Mouse (Mus musculus) neural tube, embryonic 14.5 days (tissue): ENCODE results near the gene H2-D1. TPM values are rescaled to one million over a fixed set of nuclear protein-coding genes. Genes with fewer than 3 reads are reported as not detected.
"Not testable (repeated sequence)": the region's sequence is repeated elsewhere in the genome, so short reads cannot be mapped to it uniquely, and the experiment has no call there.

Source experiments
- ATAC-seq: fragments of 200-750 bp; cut with Nextera tagmentation; 2 replicates; pipeline ENCODE4 v1.8.0; 2017; ENCODE audit warnings: low read depth, mild to moderate bottlenecking, moderate TSS enrichment, moderate library complexity
- H3K27ac ChIP-seq: fragments of 300-500 bp; sonication (generic); 2 replicates; pipeline ENCODE4 v1.5.1; 2014; ENCODE audit warnings: low read depth, mild to moderate bottlenecking, control low read depth, low read length, moderate library complexity, mixed read lengths
- H3K27me3 ChIP-seq: fragments of 300-500 bp; sonication (generic); 2 replicates; pipeline ENCODE4 v1.6.1; 2014; ENCODE audit warnings: low read length; ENCODE audit not compliant: control insufficient read depth, insufficient read depth
- H3K36me3 ChIP-seq: fragments of 300-500 bp; sonication (generic); 2 replicates; pipeline ENCODE4 v1.6.1; 2014; ENCODE audit warnings: low read length, mixed read lengths; ENCODE audit not compliant: control insufficient read depth, insufficient read depth
- H3K4me1 ChIP-seq: fragments of 300-500 bp; sonication (generic); 2 replicates; pipeline ENCODE4 v1.6.1; 2014; ENCODE audit warnings: low read length; ENCODE audit not compliant: control insufficient read depth, insufficient read depth
- H3K4me2 ChIP-seq: fragments of 300-500 bp; sonication (generic); 2 replicates; pipeline ENCODE4 v1.6.1; 2014; ENCODE audit warnings: mild to moderate bottlenecking, low read depth, low read length, control low read depth
- H3K4me3 ChIP-seq: fragments of 300-500 bp; sonication (generic); 2 replicates; pipeline ENCODE4 v1.5.1; 2014; ENCODE audit warnings: low read depth, low read length, control low read depth, mixed read lengths
- H3K9ac ChIP-seq: fragments of 300-500 bp; sonication (generic); replicated peaks from 2 replicates; pipeline ENCODE4 v1.6.1; 2014; ENCODE audit warnings: low read depth, mild to moderate bottlenecking, control low read depth, low read length, mixed read lengths
- H3K9me3 ChIP-seq: fragments of 300-500 bp; sonication (generic); 2 replicates; pipeline ENCODE4 v1.6.1; 2016; ENCODE audit warnings: low read length; ENCODE audit not compliant: control insufficient read depth
- WGBS: fragments of 180-500 bp; shearing (Covaris S2); extraction: QIAGEN DNeasy Blood & Tissue Kit; methylation state at CpG from one replicate; pipeline ENCODE4 v1.1.7; 2014; 5-methylcytosine and 5-hydroxymethylcytosine counted together
- polyA plus RNA-seq: library from polyadenylated mRNA; unstranded; fragments of >200 nt; fragmentation: Nextera tagmentation; extraction: Ambion mirVana; gene quantifications from 2 replicates; pipeline ENCODE4 v1.2.1, GENCODE M21; 2014

Gene H2-D1
- polyA plus RNA-seq, 1 experiment from 2014 or later, result 111 TPM

DNA sequence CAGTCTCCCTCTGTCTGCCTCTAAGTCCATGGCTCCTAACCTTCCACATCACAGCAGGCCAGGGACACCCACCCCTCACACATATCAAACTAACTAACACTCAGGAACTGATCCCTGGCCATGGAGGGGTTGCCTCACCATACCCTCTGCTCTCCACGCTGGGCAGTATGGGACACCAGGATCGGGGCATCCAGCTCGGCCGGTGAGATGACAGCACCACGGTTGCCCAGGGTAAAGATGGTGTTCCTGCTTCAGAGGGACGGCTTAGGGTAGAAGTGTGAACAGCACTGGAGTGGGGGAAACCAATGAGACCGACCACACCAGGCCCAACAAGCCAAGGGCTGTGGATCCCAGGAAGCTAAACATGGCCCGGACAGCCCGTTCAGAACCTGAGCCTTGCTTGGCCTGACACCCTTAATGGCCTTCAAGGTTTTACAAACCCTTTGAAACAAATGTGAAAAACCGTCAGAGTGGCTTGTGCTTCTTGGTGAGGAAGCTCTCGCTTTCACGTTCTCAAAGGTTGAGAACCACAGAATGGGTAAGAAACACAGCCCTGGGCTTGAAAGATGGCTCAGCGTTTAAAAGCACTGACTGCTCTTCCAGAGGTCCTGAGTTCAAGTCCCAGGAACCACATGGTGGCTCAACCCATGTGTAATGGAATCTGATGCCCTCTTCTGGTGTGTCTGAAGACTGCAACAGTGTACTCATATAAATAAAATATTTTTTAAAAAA, 16.6 kb downstream of the H2-D1 start:
- 91% methylated on average over 13 of the region's 13 CpGs for WGBS
- Histone ChIP-seq H3K4me1 (no peaks in the 10 kb centered on the region), H3K27ac (no peak overlapping the region), H3K36me3 (no peaks in the 10 kb centered on the region), H3K4me3 (no peak overlapping the region), H3K4me2 (no peak overlapping the region), H3K9ac (no peak overlapping the region), H3K27me3 (no peaks in the 10 kb centered on the region), H3K9me3 (no peaks in the 10 kb centered on the region)
- no peak for ATAC-seq

DNA sequence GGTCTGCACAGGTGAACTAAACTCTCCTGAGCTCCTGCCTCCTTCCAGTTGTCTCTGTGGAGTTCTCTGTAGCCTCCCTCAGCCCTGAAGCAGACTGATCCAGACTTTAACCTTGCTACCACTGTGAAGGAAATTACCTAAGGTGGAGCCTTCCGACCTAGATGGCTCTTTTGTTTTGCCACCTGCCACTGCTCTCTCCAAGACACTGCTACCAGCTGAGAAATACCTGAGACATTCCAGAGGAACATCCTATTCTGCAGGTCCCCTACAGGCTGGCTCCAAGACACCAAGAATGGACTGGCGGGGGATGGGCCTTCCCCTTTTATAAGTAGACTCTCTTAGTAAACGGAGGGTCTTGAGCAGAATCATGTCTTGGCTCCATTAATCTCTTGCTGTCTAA, 17.7 kb downstream of the H2-D1 start:
- no peak overlapping the region for H3K27ac ChIP-seq
- WGBS, result 69% methylated on average over 3 of the region's 3 CpGs

DNA sequence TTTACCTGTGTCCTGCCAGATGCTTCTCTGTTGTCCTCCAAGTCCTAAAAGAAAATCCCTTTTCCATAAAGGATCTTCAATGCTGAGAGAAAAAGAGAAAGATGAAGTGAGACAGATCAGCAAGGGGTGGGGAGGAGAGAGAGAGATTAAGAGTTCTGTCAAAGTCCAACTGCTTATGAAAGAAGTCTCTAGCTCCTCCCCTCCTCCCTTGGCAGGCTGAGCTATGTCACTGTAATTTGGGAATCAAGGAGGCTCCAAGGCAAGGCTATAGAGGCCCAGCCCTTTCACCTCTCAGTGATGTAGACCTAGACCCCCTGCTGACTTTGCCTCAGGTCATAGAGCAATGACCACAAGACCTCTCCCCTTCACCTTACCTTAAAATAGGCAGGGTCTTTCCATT, 22.9 kb downstream of the H2-D1 start:
- Histone ChIP-seq H3K27me3 (no peaks in the 10 kb centered on the region), H3K9ac (no peak overlapping the region), H3K36me3 (no peaks in the 10 kb centered on the region), H3K9me3 (no peaks in the 10 kb centered on the region), H3K4me2 (no peak overlapping the region), H3K27ac (no peak overlapping the region), H3K4me1 (no peaks in the 10 kb centered on the region), H3K4me3 (no peak overlapping the region)
- no peak for ATAC-seq

More for the DNA sequence above, 17.7 kb downstream of the H2-D1 start:
- ATAC-seq, result no peak
- H3K9ac ChIP-seq, result no peak overlapping the region
- no peaks in the 10 kb centered on the region for H3K36me3 ChIP-seq
- no peaks in the 10 kb centered on the region for H3K4me1 ChIP-seq
- H3K4me3 ChIP-seq, result no peak overlapping the region
- H3K4me2 ChIP-seq, result no peak overlapping the region
- H3K9me3 ChIP-seq, result no peaks in the 10 kb centered on the region
- no peaks in the 10 kb centered on the region for H3K27me3 ChIP-seq

DNA sequence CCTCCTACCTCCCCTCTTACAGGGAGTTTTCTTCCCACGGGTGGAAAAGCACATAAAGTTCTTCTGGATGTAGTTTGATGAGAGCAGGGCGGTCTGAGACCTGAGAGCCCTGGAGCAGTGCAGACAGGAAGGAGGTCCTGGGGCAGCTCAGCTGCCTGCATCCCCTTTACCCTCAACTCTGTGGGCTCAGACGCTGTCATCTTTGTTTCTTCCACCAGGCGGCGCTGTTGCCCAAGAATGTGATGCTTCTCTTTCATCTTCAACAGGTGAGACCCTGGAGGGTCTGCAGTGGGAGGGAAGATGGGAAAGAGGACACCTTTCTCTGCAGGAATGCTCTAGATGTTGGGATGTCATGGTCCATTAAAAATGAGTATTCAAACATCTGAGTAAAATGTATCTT, 33.3 kb downstream of the H2-D1 start:
- not testable (repeated sequence) for H3K4me2 ChIP-seq, H3K4me1 ChIP-seq, H3K9ac ChIP-seq, H3K27ac ChIP-seq, H3K4me3 ChIP-seq, H3K27me3 ChIP-seq, H3K36me3 ChIP-seq, ATAC-seq, H3K9me3 ChIP-seq
- WGBS, result 2% methylated on average over 5 of the region's 5 CpGs

DNA sequence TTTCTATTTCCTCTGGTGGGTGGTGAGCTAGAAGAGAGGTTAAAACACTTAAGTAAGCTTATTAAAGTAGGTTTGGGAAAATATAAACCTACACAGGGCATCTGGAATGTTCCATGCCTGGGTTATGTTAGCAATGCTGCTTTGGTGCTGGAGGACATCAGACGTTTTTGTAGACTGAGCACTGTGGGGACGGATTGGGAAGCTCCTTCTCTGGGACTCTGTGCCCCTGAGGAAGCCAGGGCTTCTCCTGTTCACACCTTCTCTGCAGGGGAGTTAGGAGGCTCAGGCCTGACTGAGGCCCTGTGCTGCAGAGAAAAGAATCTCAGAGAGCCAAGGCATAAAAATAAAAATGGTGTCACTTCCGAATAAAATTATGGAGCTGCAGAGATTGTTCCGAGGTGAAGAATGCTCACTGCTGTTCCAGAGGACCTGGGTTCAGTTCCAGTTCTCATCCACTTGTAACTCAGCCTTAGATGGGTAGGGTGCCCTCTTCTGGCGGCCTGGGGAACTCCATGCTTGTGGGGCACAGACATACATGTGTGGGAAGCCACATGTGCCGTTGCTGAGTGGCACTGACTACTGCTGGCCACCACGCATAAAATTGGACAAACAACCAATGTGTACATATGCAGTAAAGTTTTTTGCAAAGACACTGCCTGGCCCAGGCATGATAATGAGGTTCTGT, 37.9 kb downstream of the H2-D1 start:
- H3K36me3 ChIP-seq, H3K4me1 ChIP-seq, H3K9me3 ChIP-seq, H3K27ac ChIP-seq, H3K9ac ChIP-seq, H3K27me3 ChIP-seq, H3K4me3 ChIP-seq, ATAC-seq, H3K4me2 ChIP-seq: not testable (repeated sequence)
- 91% methylated on average over 7 of the region's 7 CpGs for WGBS

DNA sequence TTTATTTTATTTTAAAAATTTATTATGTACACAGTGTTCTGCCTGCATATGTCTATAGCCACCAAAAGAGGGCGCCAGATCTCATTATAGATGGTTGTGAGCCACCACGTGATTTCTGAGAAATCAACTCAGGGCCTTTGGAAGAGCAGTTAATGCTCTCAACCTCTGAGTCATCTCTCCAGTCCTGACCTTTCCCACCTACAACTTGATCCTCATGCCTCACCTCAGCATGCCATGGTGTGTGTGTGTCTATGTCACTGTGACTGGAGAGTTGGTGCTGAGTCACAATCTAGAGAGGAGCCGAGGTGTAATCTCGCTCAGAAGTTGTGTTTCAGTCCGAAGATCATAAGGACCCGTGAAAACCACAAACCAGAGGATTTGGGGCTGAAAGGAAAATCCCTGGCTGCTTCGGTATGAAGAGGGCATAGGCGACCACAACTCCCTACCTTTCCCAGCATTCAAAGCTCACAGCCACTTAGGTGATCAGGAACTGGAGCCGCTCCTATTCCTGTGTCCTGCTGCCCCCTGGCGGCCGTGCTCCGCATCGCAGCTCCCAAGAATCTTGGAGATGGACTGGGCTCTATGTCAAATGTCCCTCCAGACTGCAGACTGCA, 39.2 kb downstream of the H2-D1 start:
- H3K36me3 ChIP-seq, result no peaks in the 10 kb centered on the region
- no peak overlapping the region for H3K4me3 ChIP-seq
- H3K9ac ChIP-seq, result no peak overlapping the region
- no peaks in the 10 kb centered on the region for H3K4me1 ChIP-seq
- no peak overlapping the region for H3K4me2 ChIP-seq
- no peaks in the 10 kb centered on the region for H3K9me3 ChIP-seq
- ATAC-seq, result no peak; the same call in 1 of the 2 replicates
- no peak overlapping the region for H3K27ac ChIP-seq
- no peaks in the 10 kb centered on the region for H3K27me3 ChIP-seq
- 26% methylated on average over 13 of the region's 13 CpGs for WGBS

DNA sequence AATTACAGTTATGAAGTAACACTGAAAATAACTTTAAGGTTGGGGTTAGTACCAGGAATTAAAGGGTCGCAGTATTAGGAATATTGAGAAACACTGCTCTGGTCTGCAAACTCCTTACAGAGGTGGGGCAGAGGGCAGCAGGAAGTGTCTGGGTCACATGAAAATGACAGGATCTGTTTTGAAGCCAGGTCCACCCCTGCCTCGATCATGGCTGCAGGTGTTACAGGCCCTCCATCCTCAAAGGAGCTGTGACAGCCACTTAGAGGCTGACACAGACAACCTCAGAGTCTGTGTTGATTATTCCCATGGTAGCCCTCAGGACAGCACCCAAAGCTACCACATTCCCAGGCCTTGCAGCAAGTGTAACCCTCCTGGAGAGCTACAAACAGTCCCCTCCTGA, 40.7 kb downstream of the H2-D1 start:
- Histone ChIP-seq H3K4me2 (no peak overlapping the region), H3K9ac (no peak overlapping the region), H3K27ac (no peak overlapping the region), H3K36me3 (no peaks in the 10 kb centered on the region), H3K9me3 (no peaks in the 10 kb centered on the region), H3K4me1 (no peaks in the 10 kb centered on the region), H3K27me3 (no peaks in the 10 kb centered on the region), H3K4me3 (no peak overlapping the region)
- no peak for ATAC-seq
- 88% methylated on average over 2 of the region's 2 CpGs for WGBS

DNA sequence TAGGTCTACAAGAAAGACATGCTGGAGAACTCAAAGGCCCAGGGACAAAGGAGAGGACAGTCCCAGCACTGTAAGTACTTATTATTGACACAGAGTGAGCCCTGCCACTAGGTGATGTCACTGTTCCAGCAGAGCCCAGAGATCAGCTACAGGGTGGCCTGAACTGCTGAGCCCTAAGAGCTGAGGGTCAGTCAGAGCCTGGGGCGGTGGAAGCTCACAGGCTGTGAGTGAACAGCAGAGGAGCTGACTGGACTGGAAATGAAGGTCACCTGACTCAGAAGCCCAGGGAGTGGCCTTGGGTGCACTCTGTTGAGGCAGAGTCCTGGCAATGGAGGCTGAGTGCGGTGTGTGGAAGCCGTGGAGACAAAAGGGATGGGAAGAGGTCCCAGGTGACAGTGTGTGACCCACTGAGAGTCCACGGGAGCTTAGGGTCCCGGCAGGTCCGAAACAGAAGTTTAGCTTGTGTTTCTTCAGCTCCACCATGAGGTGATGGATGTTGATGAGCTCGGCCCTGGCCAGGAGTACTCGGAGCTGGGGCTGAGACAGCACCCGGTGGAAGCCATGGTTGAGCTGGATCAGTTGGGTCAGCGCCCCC, 41.3 kb downstream of the H2-D1 start:
- ATAC-seq, result no peak
- H3K4me2 ChIP-seq, result no peak overlapping the region
- no peaks in the 10 kb centered on the region for H3K27me3 ChIP-seq
- no peak overlapping the region for H3K9ac ChIP-seq
- no peaks in the 10 kb centered on the region for H3K9me3 ChIP-seq
- no peak overlapping the region for H3K27ac ChIP-seq
- H3K4me3 ChIP-seq, result no peak overlapping the region
- no peaks in the 10 kb centered on the region for H3K36me3 ChIP-seq
- H3K4me1 ChIP-seq, result no peaks in the 10 kb centered on the region
- 89% methylated on average over 10 of the region's 10 CpGs for WGBS

DNA sequence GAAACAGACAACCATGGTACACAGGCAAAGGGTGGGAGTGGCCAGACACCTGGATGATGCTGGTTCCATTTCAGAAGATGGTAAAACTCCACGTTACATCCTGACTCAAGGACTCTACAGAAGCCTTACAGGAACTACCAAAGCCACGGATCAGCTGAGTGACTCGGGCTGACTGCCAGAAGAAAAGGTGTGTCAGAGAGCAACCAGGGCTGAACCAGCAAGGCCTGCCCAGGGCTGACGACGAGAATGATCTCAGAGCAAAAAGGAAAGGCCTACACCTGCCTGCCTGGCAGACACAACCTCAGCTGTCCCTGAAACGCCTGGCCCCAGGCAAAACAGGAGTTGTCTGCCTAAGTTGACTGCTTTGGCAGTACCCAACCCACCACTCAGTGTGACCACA, 41.9 kb downstream of the H2-D1 start:
- H3K9ac ChIP-seq, result no peak overlapping the region
- ATAC-seq, result no peak
- H3K27ac ChIP-seq, result no peak overlapping the region
- no peak overlapping the region for H3K4me3 ChIP-seq
- no peak overlapping the region for H3K4me2 ChIP-seq
- H3K27me3 ChIP-seq, result no peaks in the 10 kb centered on the region
- H3K4me1 ChIP-seq, result no peaks in the 10 kb centered on the region
- H3K36me3 ChIP-seq, result no peaks in the 10 kb centered on the region
- no peaks in the 10 kb centered on the region for H3K9me3 ChIP-seq
- 76% methylated on average over 6 of the region's 6 CpGs for WGBS
